Mouse (Mus musculus) frontal cortex, adult (tissue): Measurements from ENCODE around the gene Gm13288.
"Not testable (repeated sequence)": the region's sequence is repeated elsewhere in the genome, so short reads cannot be mapped to it uniquely, and the experiment has no call there.

ENCODE experiments used
- ATAC-seq: cut with Nextera tagmentation; 2 replicates; pipeline ENCODE4 v1.9.2; 2017; ENCODE audit warnings: mild to moderate bottlenecking, moderate library complexity, mixed read lengths; ENCODE audit not compliant: low TSS enrichment

Gene Gm13288

GRCm38 (mm10) chr4:88805231-88805630, at the start of gene Gm13288:
Gm13288 (plus strand) TSS chr4:88805531.
- ATAC-seq = not testable (repeated sequence)

- not testable (repeated sequence) for ATAC-seq
These were observed 48.5 kb upstream of the Gm13288 start for GRCm38 (mm10) chr4:88756581-88757513.

DNA sequence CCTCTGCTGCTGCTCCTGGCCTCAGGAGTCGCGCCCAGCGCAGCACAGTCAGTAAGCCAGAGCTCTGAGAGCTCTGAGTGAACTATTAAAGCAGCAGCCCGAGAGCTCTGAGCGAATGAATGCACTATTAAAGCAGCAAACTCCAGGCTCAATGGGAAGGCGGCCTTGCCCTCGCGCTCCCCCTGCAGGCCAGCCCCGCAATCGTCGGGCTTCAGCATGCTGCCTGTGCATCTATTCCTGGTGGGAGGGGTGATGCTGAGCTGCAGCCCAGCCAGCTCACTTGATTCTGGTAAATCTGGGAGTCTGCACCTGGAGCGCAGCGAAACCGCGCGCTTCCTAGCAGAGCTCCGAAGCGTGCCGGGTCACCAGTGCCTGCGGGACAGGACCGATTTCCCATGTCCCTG, 47.7 kb upstream of the Gm13288 start:
- ATAC-seq = peak; percentile 100

DNA sequence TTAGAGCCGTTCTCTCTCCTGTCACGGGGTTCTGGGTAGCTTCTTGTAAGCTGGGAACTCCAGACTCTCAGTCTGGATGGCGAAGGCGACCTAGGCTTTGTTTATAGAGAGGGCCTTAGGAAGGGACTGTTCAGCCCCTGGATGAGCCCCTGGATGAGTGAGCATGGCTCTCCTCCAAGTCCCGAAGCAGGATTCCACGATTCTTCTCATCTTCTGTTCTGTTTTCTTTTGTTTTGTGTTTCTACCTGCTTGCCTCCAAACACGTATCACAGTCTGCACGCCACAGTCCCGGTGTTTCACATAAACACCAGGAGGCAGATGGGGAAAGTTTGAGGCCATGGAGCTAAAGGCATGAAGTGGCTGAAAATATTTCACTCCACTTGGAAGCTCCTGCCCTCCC, 46.6 kb upstream of the Gm13288 start:
- ATAC-seq = not testable (repeated sequence)

DNA sequence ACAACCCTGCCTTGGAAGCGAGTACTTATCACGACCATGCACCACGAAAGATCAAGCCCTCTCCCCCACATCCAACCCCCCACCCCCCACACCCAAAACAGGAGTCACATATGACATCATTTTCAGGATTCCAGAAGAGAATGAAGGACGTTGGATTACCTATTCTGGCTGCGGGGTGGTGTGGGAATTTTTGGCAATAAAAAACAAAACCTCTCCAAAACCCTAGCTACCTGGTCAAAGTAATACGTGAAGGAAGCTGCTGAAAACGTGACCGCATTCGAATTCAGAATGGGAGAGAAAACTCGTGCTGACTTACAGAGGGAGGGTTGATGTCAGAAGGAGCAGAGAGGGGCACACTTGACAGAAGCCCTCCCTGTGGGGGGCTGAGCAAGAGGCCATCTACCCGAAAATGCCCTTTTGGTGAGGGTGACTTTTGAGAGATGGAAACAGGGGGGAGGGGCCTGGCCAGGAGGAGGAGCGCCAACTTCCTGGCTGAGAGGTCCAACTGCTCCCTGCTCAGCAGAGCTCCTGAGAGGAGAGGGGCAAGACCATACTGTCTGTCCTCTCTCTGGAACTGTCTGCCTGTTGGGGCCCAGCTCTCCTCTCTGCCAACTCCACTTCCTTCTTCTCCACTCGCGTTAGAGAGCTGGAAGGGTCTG, 45.6 kb upstream of the Gm13288 start, which contains the start of gene Gm13283:
Gm13283 (plus strand) TSS at position 510 of the 659 bp plus-strand sequence.
- not testable (repeated sequence) for ATAC-seq

DNA sequence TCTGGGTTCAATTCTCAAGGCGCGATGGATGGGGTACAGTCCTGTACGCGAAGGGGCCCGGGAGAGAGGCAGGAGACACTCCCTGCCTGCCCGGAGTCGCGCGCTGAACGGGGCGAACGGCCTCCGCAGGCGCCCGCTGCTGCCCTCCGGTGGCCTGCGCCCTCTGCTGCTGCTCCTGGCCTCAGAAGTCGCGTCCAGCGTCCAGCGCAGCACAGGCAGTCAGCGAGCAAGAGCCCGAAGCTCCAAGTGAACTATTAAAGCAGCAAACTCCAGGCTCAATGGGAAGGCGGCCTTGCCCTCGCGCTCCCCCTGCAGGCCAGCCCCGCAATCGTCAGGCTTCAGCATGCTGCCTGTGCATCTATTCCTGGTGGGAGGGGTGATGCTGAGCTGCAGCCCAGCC, 44.9 kb upstream of the Gm13288 start:
- ATAC-seq = not testable (repeated sequence)

- not testable (repeated sequence) for ATAC-seq
These were observed 43.6 kb upstream of the Gm13288 start for GRCm38 (mm10) chr4:88761776-88762175.

DNA sequence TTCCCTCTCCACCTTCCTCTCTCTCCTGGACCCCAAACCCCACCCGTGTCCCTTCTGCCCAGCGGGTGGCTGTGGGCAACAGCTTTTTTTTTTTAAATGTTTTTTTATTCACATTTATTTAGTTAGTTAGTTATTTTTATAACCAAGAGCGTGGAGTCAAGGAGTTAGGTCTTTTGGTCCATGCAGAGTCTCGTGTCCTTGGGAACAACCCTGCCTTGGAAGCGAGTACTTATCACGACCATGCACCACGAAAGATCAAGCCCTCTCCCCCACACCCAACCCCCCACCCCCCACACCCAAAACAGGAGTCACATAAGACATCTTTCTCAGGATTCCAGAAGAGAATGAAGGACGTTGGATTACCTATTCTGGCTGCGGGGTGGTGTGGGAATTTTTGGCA, 43.0 kb upstream of the Gm13288 start:
- ATAC-seq = not testable (repeated sequence)

- ATAC-seq = 0 out of 2 replicates have a peak, but pooled peaks have one; percentile 73
These were observed 41.8 kb upstream of the Gm13288 start for GRCm38 (mm10) chr4:88763384-88764018.

DNA sequence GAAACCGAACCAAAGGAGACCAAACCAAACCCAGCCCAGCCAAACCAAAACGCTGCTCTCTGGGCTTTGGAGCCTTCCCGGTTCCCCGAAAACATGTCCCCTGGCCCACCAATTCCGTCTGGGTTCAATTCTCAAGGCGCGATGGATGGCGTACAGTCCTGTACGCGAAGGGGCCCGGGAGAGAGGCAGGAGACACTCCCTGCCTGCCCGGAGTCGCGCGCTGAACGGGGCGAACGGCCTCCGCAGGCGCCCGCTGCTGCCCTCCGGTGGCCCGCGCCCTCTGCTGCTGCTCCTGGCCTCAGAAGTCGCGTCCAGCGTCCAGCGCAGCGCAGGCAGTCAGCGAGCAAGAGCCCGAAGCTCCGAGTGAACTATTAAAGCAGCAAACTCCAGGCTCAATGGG, 31.8 kb upstream of the Gm13288 start, which contains the start of gene Gm13290:
Gm13290 (plus strand) TSS at position 301 of the 400 bp plus-strand sequence.
- ATAC-seq = not testable (repeated sequence)

DNA sequence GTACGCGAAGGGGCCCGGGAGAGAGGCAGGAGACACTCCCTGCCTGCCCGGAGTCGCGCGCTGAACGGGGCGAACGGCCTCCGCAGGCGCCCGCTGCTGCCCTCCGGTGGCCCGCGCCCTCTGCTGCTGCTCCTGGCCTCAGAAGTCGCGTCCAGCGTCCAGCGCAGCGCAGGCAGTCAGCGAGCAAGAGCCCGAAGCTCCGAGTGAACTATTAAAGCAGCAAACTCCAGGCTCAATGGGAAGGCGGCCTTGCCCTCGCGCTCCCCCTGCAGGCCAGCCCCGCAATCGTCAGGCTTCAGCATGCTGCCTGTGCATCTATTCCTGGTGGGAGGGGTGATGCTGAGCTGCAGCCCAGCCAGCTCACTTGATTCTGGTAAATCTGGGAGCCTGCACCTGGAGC, 28.7 kb upstream of the Gm13288 start, which contains the start of gene Gm13289:
Gm13289 (plus strand) TSS at position 301 of the 400 bp plus-strand sequence.
- not testable (repeated sequence) for ATAC-seq

- not testable (repeated sequence) for ATAC-seq
These were observed 25.8 kb upstream of the Gm13288 start, which contains the start of gene Gm13272 for GRCm38 (mm10) chr4:88779550-88779949. Gm13272 (plus strand) TSS chr4:88779850.

DNA sequence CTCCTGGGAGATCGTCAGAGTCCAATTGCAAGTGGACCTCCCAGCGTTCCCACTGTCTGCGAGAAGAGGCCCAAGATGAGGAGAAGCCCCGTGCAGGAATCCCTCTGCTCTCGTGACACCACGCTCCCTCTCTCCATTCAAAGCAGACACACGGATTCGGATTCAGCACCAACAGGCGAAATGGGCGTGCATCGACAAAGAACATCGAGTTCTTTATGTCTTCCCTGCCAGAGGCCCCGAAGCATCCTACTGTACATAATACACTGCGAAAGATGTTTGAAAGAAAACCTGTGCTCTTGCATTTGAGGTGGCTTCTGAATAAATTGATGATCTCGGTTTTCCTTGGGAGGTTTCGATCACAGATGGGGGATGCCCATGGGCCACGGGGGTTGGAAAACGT, 25.0 kb upstream of the Gm13288 start:
- ATAC-seq = not testable (repeated sequence)

- ATAC-seq = not testable (repeated sequence)
These were observed 23.5 kb upstream of the Gm13288 start, which contains the start of gene Ifnz for GRCm38 (mm10) chr4:88781831-88782230. Ifnz (plus strand) TSS chr4:88782131.

DNA sequence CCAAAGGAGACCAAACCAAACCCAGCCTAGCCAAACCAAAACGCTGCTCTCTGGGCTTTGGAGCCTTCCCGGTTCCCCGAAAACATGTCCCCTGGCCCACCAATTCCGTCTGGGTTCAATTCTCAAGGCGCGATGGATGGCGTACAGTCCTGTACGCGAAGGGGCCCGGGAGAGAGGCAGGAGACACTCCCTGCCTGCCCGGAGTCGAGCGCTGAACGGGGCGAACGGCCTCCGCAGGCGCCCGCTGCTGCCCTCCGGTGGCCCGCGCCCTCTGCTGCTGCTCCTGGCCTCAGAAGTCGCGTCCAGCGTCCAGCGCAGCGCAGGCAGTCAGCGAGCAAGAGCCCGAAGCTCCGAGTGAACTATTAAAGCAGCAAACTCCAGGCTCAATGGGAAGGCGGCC, 23.0 kb upstream of the Gm13288 start:
- ATAC-seq = not testable (repeated sequence)

DNA sequence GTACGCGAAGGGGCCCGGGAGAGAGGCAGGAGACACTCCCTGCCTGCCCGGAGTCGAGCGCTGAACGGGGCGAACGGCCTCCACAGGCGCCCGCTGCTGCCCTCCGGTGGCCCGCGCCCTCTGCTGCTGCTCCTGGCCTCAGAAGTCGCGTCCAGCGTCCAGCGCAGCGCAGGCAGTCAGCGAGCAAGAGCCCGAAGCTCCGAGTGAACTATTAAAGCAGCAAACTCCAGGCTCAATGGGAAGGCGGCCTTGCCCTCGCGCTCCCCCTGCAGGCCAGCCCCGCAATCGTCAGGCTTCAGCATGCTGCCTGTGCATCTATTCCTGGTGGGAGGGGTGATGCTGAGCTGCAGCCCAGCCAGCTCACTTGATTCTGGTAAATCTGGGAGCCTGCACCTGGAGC, 19.9 kb upstream of the Gm13288 start, which contains the start of gene Gm13276:
Gm13276 (plus strand) TSS at position 301 of the 400 bp plus-strand sequence.
- not testable (repeated sequence) for ATAC-seq

GRCm38 (mm10) chr4:88788402-88788801, 16.9 kb upstream of the Gm13288 start, which contains the start of gene Gm13277:
Gm13277 (plus strand) TSS chr4:88788632.
- not testable (repeated sequence) for ATAC-seq

- not testable (repeated sequence) for ATAC-seq
These were observed 14.1 kb upstream of the Gm13288 start, which contains the start of gene Gm13278 for GRCm38 (mm10) chr4:88791250-88791649. Gm13278 (plus strand) TSS chr4:88791550.

GRCm38 (mm10) chr4:88793936-88794675, 11.2 kb upstream of the Gm13288 start, which contains the start of gene Gm13275:
Gm13275 (plus strand) TSS chr4:88794487.
- ATAC-seq = not testable (repeated sequence)

DNA sequence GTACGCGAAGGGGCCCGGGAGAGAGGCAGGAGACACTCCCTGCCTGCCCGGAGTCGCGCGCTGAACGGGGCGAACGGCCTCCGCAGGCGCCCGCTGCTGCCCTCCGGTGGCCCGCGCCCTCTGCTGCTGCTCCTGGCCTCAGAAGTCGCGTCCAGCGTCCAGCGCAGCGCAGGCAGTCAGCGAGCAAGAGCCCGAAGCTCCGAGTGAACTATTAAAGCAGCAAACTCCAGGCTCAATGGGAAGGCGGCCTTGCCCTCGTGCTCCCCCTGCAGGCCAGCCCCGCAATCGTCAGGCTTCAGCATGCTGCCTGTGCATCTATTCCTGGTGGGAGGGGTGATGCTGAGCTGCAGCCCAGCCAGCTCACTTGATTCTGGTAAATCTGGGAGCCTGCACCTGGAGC, 8.2 kb upstream of the Gm13288 start, which contains the start of gene Gm13279:
Gm13279 (plus strand) TSS at position 301 of the 400 bp plus-strand sequence.
- not testable (repeated sequence) for ATAC-seq
